Mouse (Mus musculus): ENCODE data around the gene Nrde2. TPM values are rescaled to one million over a fixed set of nuclear protein-coding genes. Genes with fewer than 3 reads are reported as not detected.
A peak's percentile ranks its signal among the peaks of the same experiment; 100 is the strongest.

The Nrde2 gene
- polyA plus RNA-seq, 2 experiments = 3.6 to 4.1 TPM

DNA sequence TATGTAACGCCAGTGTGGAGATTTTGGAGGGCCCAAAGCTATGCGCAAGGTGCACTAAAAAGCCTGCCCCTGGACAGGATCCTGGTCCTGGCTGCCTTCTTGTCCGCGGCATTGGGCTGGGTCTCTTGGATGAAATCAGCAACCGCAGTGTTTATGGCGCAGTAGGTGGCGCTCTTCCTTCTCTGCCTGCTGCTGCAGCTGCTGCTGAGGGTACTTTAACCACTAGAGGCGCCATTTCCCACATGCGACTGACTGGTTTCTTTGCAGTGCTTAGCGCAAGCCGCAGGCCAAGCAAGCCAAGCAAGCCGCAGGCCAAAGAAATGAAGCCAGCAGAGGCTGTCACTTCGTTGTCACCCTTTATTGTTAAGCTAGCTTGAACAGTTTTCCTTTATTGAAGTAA lies 42.4 kb upstream of the Nrde2 start:
- Histone ChIP-seq H3K27me3 (ENCODE audit: control insufficient read depth, insufficient read depth, low read length) (no peaks in the 10 kb centered on the region), H3K4me3 (ENCODE audit: insufficient read depth in 1 of 2, low read depth in 2 of 2, low read length in 2 of 2) (peak overlapping the region; percentile 47 to 95), H3K4me2 (ENCODE audit: low read depth) (peak overlapping the region; percentile 95), H3K9me3 (ENCODE audit: control insufficient read depth, low read length) (no peaks in the 10 kb centered on the region), H3K9ac (replicated peaks) (peak overlapping the region; percentile 90), H3K27ac (no peak overlapping the region), H3K4me1 (replicated peaks; ENCODE audit: control insufficient read depth in 2 of 2, insufficient read depth in 2 of 2, low read length in 1 of 2) (peaks cover 4 to 6% of the 10 kb centered on the region in 2 experiments; a peak in 3 of 4 replicates), H3K36me3 (replicated peaks; ENCODE audit: control insufficient read depth, insufficient read depth, low read depth) (peaks cover 43% of the 10 kb centered on the region)
- peak; percentile 100 for TF ChIP-seq CTCF (IDR thresholded peaks at IDR 0.05; ENCODE audit: low read depth)
- TF ChIP-seq EP300 (IDR thresholded peaks at IDR 0.05; ENCODE audit: low read depth) = no peak
- DNase-seq (ENCODE audit: low read depth in 3 of 3, low spot score in 3 of 3) = peak; percentile 91 to 94 (median 93)
- peak; percentile 26 for ATAC-seq (ENCODE audit: insufficient read depth)
- whole genome bisulfite sequencing (ENCODE audit: insufficient replicate concordance) = under 1% methylated on average over 13 of the region's 13 CpGs

DNA sequence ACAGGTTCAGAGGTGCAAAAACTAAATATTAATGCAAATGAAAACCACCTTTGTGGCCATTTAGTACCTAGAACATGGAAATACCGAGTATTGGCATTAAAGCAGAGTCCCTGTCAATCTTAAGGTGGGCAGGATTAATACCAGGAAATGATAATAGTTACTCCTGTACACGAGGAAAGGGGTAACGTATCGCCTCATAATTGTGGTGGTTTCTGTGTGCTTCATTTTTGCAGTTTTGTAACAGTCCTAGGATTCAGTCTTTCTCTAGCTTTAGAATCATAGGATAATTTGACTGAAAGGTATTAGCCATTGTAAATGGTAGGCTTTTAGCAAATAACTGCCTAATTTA lies 41.9 kb upstream of the Nrde2 start:
- peak in 1 of 3 experiments; percentile 14 for DNase-seq (ENCODE audit: low read depth in 3 of 3, low spot score in 3 of 3)
- peak overlapping the region; percentile 95 for H3K4me2 ChIP-seq (ENCODE audit: low read depth)
- H3K4me1 ChIP-seq (replicated peaks; ENCODE audit: control insufficient read depth in 2 of 2, insufficient read depth in 2 of 2, low read length in 1 of 2) = peaks cover 4 to 6% of the 10 kb centered on the region in 2 experiments; a peak in 3 of 4 replicates
- no peak for ATAC-seq (ENCODE audit: insufficient read depth)
- peaks cover 38% of the 10 kb centered on the region for H3K36me3 ChIP-seq (replicated peaks; ENCODE audit: control insufficient read depth, insufficient read depth, low read depth)
- TF ChIP-seq EP300 (IDR thresholded peaks at IDR 0.05; ENCODE audit: low read depth) (no peak), CTCF (IDR thresholded peaks at IDR 0.05; ENCODE audit: low read depth) (no peak)
- H3K27ac ChIP-seq = peak overlapping the region; percentile 81
- peak overlapping the region; percentile 90 for H3K9ac ChIP-seq (replicated peaks)
- WGBS (ENCODE audit: insufficient replicate concordance) = 5% methylated on average over 4 of the region's 4 CpGs
- H3K9me3 ChIP-seq (ENCODE audit: control insufficient read depth, low read length) = no peaks in the 10 kb centered on the region
- peak overlapping the region; percentile 76 to 95; a peak in 3 of 4 replicates for H3K4me3 ChIP-seq (ENCODE audit: insufficient read depth in 1 of 2, low read depth in 2 of 2, low read length in 2 of 2)
- no peaks in the 10 kb centered on the region for H3K27me3 ChIP-seq (ENCODE audit: control insufficient read depth, insufficient read depth, low read length)

DNA sequence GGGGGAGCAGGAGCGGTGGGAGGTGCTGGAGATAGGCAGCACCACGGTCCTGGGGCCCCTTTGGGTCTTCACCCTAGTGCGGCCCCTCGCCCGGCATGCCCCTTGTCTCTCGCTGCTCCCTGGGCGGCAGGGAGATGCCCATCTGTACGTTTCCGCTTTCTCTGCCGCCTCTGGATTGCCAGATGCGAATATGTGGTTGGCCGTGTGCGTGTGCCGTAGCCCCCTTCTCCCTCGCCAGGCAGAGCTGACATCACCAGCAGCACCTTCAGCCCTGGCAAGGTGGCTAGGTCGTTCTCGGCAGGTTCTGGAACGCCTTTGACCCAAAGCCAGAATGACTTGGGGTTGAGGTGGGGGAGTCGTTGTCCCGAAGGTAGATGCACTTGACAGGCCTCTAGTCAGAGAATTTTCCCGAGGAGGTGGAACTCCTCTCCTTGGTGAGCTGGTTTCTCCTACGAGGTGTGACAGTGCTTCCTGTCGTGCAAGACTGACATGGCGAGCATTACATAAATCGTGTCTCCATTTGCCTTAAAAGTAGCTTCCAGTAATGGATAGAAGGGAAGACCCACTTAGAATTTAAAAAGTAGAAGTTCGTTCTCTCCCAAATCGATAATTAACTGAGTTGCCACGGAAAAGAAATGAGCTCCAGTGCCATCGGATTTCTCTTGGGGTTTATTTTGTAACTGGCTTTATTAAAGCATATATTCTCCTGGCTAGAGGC lies 41.4 kb upstream of the Nrde2 start:
- Histone ChIP-seq H3K9me3 (ENCODE audit: control insufficient read depth, low read length) (no peaks in the 10 kb centered on the region), H3K4me3 (ENCODE audit: insufficient read depth in 1 of 2, low read depth in 2 of 2, low read length in 2 of 2) (peak overlapping the region; percentile 76 to 95), H3K4me2 (ENCODE audit: low read depth) (peak overlapping the region; percentile 95), H3K27me3 (ENCODE audit: control insufficient read depth, insufficient read depth, low read length) (no peaks in the 10 kb centered on the region), H3K36me3 (replicated peaks; ENCODE audit: control insufficient read depth, insufficient read depth, low read depth) (peaks cover 33% of the 10 kb centered on the region), H3K4me1 (replicated peaks; ENCODE audit: control insufficient read depth in 2 of 2, insufficient read depth in 2 of 2, low read length in 1 of 2) (peaks cover 4 to 6% of the 10 kb centered on the region in 2 experiments; a peak in 3 of 4 replicates), H3K9ac (replicated peaks) (peak overlapping the region; percentile 90), H3K27ac (peak overlapping the region; percentile 81)
- ATAC-seq (ENCODE audit: insufficient read depth) = peak; percentile 17
- WGBS (ENCODE audit: insufficient replicate concordance) = 3% methylated on average over 29 of the region's 29 CpGs
- no peak for TF ChIP-seq EP300 (IDR thresholded peaks at IDR 0.05; ENCODE audit: low read depth)
- no peak for TF ChIP-seq CTCF (IDR thresholded peaks at IDR 0.05; ENCODE audit: low read depth)
- DNase-seq (ENCODE audit: low read depth in 3 of 3, low spot score in 3 of 3) = peak in 2 of 3 experiments; percentile 18 to 41

DNA sequence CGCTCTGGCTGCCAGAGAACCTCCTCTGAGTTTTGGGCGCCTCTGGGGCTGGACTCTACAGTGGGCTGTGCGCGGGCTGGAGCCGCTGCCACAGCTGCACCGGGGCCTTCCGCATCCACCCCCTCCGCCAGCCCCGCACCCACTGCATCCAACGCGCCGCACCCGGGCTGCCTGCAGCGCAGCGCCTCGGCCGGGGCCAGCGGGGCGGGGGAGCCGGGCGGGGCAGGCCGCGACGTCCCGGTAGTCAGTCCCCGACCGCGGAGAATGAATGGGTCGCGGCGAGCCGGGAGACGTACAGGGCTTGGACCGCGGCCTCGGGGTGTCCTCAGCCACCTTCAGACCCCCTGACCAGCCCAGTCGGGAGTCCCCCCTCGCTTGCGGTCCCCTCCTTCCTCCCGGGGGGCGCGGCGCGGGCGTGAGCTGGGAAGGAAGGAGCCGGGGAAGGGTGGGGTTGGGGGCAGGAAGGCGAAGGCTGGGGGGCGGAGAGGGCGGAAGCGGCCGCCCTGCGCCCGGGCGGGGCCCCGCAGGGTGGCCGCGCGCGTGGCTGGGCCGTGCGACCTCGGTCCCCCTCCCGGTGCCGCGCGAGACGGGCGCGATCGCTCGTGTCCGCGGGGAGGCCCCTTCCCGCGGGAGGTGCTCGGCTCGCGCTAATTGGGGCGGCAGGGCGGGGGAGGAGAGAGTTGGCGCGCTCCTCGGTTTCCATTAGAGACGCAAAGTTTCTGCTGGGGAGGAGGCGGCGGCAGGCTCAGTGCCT lies 40.6 kb upstream of the Nrde2 start:
- ATAC-seq (ENCODE audit: insufficient read depth) (peak; percentile 77), DNase-seq (ENCODE audit: low read depth in 3 of 3, low spot score in 3 of 3) (peak; percentile 37 to 44 (median 43))
- no peak for TF ChIP-seq EP300 (IDR thresholded peaks at IDR 0.05; ENCODE audit: low read depth)
- no peak for TF ChIP-seq CTCF (IDR thresholded peaks at IDR 0.05; ENCODE audit: low read depth)
- Histone ChIP-seq H3K27ac (peak overlapping the region; percentile 81), H3K9ac (replicated peaks) (peak overlapping the region; percentile 90), H3K4me2 (ENCODE audit: low read depth) (peak overlapping the region; percentile 95), H3K4me1 (replicated peaks; ENCODE audit: control insufficient read depth in 2 of 2, insufficient read depth in 2 of 2, low read length in 1 of 2) (peaks cover 4 to 6% of the 10 kb centered on the region in 2 experiments; a peak in 3 of 4 replicates), H3K36me3 (replicated peaks; ENCODE audit: control insufficient read depth, insufficient read depth, low read depth) (peaks cover 25% of the 10 kb centered on the region), H3K9me3 (ENCODE audit: control insufficient read depth, low read length) (no peaks in the 10 kb centered on the region), H3K4me3 (ENCODE audit: insufficient read depth in 1 of 2, low read depth in 2 of 2, low read length in 2 of 2) (peak overlapping the region; percentile 76 to 95), H3K27me3 (ENCODE audit: control insufficient read depth, insufficient read depth, low read length) (no peaks in the 10 kb centered on the region)
- under 1% methylated on average over 61 of the region's 86 CpGs for WGBS (ENCODE audit: insufficient replicate concordance)
